Mouse (Mus musculus) cerebellum, adult 2 months (tissue): ENCODE measurements around the gene Klhl22.

Source experiments
- CTCF ChIP-seq: fragments of 200-500 bp; IDR thresholded peaks from 2 replicates; pipeline ENCODE4 v1.5.1; 2011; ENCODE audit warnings: low read depth, mild to moderate bottlenecking, control low read depth, low read length, moderate library complexity, borderline replicate concordance; ENCODE audit not compliant: insufficient read depth
- POLR2A ChIP-seq: fragments of 200-500 bp; IDR thresholded peaks from 2 replicates; pipeline ENCODE4 v1.6.1; 2011; ENCODE audit warnings: low read length, control low read depth, borderline replicate concordance; ENCODE audit not compliant: insufficient read depth

DNA sequence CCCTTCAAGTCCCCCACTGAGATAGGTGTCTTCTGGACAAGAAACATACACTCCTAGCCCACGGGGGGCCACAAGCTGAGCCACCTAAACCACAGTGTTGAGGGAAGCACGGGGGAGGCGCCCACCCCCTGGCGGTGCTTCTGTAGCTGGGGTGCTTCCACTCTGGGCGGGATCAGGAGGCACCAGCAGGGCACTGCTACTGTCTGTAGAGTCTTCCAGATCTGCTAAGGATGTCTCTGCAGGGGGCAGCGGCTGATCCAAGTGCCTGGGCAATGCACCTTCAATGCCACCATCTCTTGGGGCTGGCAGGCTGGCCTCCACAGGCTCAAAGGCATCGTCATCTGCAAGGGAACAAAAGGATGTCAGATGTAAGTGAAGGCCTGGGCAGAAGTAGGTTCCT lies 83.0 kb downstream of the Klhl22 start:
- no peak for TF ChIP-seq POLR2A
- TF ChIP-seq CTCF, result no peak
